Mouse (Mus musculus) splenic B cell, adult 2 months (primary cell): ENCODE data around the gene Il1r1.

ENCODE experiments used
- DNase-seq: peaks from one replicate; pipeline ENCODE4 v3.0.0-alpha.2; 2011; ENCODE audit warnings: low read depth, low spot score
- H3K27me3 ChIP-seq: 2 replicates; pipeline ENCODE4 v1.6.1; 2012; ENCODE audit warnings: mild to moderate bottlenecking, low read length, moderate library complexity, mixed read lengths; ENCODE audit not compliant: control insufficient read depth, poor library complexity, insufficient read depth, severe bottlenecking
- H3K36me3 ChIP-seq: 2 replicates; pipeline ENCODE4 v1.6.1; 2012; ENCODE audit warnings: mild to moderate bottlenecking, low read length, moderate library complexity, mixed read lengths; ENCODE audit not compliant: control insufficient read depth, poor library complexity, insufficient read depth, severe bottlenecking

Gene Il1r1

GRCm38 (mm10) chr1:40242717-40243116 lies 17.8 kb downstream of the Il1r1 start:
- no peaks in the 10 kb centered on the region for H3K36me3 ChIP-seq
- no peak for DNase-seq
- H3K27me3 ChIP-seq: no peaks in the 10 kb centered on the region

GRCm38 (mm10) chr1:40243561-40243998 lies 18.7 kb downstream of the Il1r1 start:
- H3K27me3 ChIP-seq: no peaks in the 10 kb centered on the region
- H3K36me3 ChIP-seq: no peaks in the 10 kb centered on the region
- no peak for DNase-seq

DNA sequence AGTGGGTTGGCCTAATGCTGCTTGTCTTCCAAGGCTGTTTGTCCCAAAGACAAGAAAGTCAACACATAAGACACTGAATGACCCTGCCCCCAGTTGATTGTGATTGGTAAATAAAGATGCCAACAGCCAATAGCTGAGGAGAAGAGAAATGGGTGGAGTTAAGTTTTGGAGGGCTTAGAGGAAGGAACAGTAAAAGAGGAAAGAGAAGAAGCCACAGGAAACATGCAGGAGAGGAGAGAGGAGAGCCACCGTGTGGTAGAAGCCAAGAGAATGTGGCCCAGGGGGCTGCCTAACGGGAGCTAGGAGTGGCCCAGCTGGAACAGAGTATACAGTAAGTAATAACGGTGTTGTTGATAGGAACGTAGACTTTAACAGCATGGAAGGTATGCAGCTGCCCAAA lies 25.5 kb downstream of the Il1r1 start:
- Histone ChIP-seq H3K27me3 (no peaks in the 10 kb centered on the region), H3K36me3 (no peaks in the 10 kb centered on the region)
- no peak for DNase-seq

DNA sequence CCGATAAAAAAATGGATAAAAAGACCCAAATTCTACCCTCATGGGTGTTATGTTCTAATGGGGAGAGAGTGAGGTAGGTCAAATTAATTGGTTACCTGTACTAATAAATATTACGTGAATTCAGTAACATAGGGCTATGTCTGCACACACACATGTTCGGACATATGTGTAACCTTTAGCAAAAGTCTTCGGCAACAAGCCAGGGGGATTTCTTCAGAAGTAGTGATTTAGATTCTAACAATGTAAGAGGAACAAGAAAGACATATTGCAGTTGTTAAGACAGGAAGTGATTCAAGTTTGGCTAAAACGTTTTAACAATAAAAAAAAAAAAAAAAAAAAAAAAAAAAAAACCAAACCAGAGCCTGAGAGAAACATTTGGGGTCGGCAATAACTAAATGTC lies 27.6 kb downstream of the Il1r1 start:
- DNase-seq: no peak
- Histone ChIP-seq H3K27me3 (no peaks in the 10 kb centered on the region), H3K36me3 (no peaks in the 10 kb centered on the region)

DNA sequence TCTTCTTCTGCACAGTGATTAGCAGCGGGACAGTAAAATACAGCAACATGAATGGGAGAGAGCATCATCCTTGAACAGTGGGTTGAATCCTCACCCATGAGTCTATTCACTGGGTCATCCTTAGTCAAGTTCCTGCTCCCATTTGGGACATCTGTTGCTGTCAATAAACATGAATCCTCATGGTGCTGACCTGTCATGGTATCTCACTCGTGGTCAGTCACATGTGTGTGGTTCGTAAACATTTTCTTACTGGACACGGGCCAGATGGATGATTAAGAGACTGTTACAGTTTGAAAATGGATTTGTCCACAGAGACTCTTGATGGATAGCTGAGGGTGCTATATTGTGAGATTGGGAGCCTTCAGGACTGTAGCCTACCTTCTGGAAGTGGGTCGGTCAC lies 29.1 kb downstream of the Il1r1 start:
- Histone ChIP-seq H3K27me3 (no peaks in the 10 kb centered on the region), H3K36me3 (no peaks in the 10 kb centered on the region)
- no peak for DNase-seq

DNA sequence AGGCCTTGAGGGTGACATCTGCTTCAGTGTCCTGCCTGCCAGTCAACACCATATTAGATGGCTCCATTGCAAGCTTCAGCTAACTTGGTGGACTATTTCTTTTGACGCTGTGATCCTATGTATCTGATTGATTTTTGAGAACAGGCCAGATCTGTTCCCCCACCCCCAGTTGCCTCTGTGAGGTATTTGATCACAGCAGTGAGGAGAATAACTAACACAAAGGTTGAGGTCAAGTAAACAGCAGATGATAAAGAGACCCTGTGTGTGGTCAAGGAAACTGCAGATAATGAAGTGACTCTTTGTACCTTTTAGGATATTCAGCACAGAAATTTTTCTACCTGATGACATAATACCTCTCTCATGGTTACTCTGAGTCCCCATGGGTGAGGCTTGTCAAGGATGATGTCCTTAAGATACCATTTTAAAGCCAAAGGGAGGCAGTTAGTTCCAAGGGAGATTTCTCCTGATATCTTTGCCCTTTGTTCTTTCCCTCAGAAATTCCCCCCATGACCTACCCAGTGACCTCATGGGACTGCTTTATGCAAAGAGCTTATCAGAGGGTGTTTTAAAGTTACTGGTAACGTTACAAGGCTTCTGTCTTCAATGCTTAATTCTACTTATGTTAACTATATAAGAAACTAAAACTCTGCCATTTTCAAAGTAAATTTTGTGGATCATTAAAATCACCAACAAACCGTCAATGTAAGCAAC lies 29.6 kb downstream of the Il1r1 start:
- H3K27me3 ChIP-seq: no peaks in the 10 kb centered on the region
- H3K36me3 ChIP-seq: no peaks in the 10 kb centered on the region
- no peak for DNase-seq

- Histone ChIP-seq H3K36me3 (no peaks in the 10 kb centered on the region), H3K27me3 (no peaks in the 10 kb centered on the region)
- peak; percentile 90 for DNase-seq
These were observed 37.7 kb downstream of the Il1r1 start for GRCm38 (mm10) chr1:40262441-40263121.

DNA sequence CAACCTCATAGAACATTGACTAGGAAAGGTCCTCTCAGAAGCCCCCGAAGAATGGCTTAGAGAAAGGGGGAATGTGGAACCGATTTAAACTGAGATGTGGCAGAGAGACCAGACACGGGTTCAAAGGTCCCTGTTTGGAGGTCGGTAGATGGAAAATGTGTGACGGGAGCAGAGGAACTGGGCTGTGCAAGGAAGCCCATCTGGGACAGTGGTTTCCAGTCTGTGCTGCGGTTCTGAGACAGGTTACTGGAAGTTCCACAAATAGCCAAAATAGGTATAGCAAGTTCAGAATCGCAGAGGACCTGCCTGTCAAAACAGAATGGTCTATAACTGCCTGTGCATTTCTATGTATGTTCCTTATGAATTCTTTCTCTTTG lies 38.2 kb downstream of the Il1r1 start:
- DNase-seq: peak; percentile 75

GRCm38 (mm10) chr1:40263679-40264078 lies 38.8 kb downstream of the Il1r1 start:
- H3K36me3 ChIP-seq: no peaks in the 10 kb centered on the region
- no peaks in the 10 kb centered on the region for H3K27me3 ChIP-seq
- DNase-seq: no peak

More for the DNA sequence above, 38.2 kb downstream of the Il1r1 start:
- Histone ChIP-seq H3K36me3 (no peaks in the 10 kb centered on the region), H3K27me3 (no peaks in the 10 kb centered on the region)

DNA sequence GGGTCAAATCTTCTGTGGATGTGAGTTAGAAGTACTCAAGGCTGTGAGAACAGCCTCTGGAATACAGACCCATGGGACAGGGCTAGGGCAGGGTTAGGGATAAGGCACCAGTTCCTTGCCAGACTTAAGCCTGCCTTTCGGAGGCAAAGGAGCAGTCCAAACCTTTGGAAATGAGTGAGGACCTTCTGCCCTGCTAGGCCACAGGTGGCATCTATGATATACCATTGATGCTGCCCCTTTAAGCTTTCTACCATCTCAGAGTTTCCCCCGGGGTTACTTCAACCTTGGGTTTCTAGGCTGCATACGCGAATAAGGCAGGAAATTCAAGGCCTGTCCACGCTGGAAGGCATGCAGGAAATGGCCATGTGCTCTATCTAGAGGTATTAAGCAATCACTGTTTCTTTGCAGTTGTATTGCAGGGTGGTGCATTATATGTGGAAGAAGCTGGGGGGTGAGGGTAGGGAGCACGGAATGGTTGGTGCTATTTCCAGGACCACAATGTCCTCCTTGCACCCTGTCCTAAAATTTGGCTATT lies 40.5 kb downstream of the Il1r1 start:
- no peak for DNase-seq
- no peaks in the 10 kb centered on the region for H3K27me3 ChIP-seq
- H3K36me3 ChIP-seq: no peaks in the 10 kb centered on the region

DNA sequence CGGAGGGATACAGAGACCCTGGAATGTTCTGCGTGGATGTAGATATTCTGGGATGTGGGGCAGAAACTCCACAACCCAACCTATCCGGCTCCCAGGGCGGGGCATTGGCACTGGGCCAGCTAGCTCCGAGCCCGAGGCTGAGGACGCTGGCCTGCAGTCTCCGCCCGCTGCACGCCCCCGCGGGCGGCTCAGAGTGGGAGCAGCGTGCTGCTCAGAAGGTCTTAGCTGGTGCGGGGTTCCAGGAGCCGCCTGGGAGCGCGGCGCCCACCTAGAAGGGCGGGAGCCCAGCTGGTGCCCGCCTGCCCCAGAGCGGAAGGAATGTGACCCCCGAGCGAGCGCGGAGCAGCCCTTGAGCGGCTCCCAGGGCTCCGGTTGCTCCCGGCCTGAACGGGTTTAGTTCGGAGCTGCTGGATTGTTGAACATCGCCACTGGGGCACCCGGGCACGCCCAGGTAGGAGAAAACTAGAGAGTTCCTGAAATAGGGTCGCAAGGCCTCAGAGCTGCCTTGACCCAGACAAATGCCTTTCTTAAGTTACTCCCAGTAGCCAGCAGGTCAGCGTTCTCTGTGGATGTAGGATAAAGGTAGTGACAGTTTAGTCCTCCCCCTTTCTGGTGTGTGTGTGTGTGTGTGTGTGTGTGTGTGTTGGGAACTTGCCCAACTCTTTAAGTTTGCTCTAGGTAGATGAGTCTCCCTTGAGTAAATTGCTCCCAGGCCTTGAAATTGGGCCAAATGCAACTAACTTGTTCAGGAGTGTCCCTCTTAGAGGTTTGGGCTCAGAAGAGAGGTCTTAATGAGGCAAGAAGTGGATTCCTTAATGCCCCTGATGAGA lies 41.8 kb downstream of the Il1r1 start:
- no peaks in the 10 kb centered on the region for H3K27me3 ChIP-seq
- no peaks in the 10 kb centered on the region for H3K36me3 ChIP-seq
- peak; percentile 30 for DNase-seq

DNA sequence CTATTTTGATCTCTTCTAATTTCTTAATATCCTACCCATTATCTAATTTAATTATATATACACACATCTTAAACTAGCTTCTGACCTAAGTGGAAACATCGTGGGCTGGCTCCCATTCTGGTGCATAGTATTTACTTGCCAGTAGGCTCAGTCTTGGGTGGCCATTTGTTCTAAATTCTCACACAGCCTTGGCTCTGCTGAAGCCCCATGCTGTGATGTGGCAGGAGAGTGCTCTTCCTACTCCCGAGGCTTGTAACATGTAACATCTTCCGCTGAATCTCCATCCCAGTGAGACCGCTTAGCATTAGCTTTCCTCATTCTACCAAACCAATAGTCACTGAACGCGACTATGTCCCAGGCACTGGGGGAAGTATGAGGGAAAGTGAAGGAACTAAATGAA lies 43.0 kb downstream of the Il1r1 start:
- no peak for DNase-seq
- H3K27me3 ChIP-seq: no peaks in the 10 kb centered on the region
- no peaks in the 10 kb centered on the region for H3K36me3 ChIP-seq

DNA sequence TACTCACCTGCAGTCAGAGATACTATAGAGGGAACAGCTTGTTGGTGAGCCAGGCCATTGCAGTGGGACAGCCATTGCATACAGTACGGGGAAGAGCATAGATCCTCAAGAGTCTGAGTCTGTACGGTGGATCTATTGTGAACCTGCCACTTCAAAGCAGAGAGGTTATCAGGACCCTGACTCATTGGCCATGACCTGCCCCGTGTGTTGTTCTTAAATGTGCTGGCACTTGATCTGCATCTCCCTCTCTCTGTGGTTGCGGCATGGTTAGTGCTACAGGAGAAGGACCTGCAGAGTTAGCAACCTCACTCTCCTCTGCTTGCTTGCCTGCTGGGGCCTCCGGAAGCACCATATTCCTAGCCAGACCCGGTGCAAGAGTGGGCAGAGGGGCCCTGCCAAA lies 43.7 kb downstream of the Il1r1 start:
- H3K36me3 ChIP-seq: no peaks in the 10 kb centered on the region
- no peaks in the 10 kb centered on the region for H3K27me3 ChIP-seq
- DNase-seq: no peak

DNA sequence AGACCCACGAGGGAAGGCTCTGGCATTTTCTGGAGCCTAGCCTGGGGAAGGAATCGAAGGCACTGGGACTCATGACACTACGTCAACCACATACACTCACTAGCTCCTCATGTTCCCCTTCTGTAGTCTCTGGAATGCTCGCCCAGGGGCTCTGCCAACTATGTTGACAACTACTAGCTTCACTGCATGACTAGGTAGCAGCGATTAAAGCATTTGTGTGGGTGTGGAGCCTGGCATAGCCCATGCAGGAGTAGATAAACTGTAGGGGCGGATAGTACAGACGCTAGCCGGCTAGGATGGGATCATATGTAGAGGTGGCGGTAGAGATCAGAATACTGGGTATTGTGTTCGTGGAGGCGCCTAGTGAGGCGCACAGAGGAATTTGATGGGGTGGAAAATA lies 45.5 kb downstream of the Il1r1 start:
- no peak for DNase-seq
- H3K27me3 ChIP-seq: no peaks in the 10 kb centered on the region
- no peaks in the 10 kb centered on the region for H3K36me3 ChIP-seq

DNA sequence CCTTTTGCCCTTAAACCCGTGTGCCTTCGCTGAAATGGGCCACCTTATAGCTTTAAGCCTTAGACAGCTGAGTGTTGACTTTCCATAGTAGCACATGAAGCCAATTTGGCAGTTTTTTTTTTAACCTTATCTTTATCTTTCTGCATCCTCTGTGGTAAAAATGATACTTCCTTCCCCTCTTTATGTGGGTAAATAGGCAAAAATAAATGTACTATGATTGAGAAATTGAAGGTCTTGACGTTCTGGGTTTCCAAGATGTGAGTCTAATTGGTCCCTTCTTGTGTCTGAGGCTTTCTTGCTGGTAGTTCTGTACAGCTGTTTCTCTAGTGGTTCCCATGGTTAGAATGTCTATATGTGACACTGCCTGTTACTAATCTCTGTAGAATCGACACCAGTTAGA lies 46.2 kb downstream of the Il1r1 start:
- DNase-seq: no peak
- no peaks in the 10 kb centered on the region for H3K27me3 ChIP-seq
- H3K36me3 ChIP-seq: no peaks in the 10 kb centered on the region
